Mouse (Mus musculus): ENCODE results near the gene Herc3.

GRCm38 (mm10) chr6:58937726-58938125, 106.5 kb downstream of the Herc3 start:
- TF ChIP-seq POLR2A (IDR thresholded peaks at IDR 0.05; ENCODE audit: control insufficient read depth in 1 of 2, insufficient read depth in 1 of 2, low read depth in 1 of 2, low read length in 2 of 2, poor library complexity in 1 of 2) (no peak), UBTF (IDR thresholded peaks at IDR 0.05; ENCODE audit: borderline replicate concordance, insufficient read depth, low read depth, low read length) (no peak), ETS1 (IDR thresholded peaks at IDR 0.05; ENCODE audit: low read depth, low read length) (no peak), CTCF (IDR thresholded peaks at IDR 0.05 in 2 of 3, conservative IDR thresholded peaks at IDR 0.05 in 1 of 3; ENCODE audit: control insufficient read depth in 1 of 3, insufficient read depth in 1 of 3, low read depth in 2 of 3, low read length in 3 of 3, poor library complexity in 1 of 3, severe bottlenecking in 1 of 3) (no peak), MAZ (IDR thresholded peaks at IDR 0.05; ENCODE audit: low read depth, low read length) (no peak), GATA1 (IDR thresholded peaks at IDR 0.05; ENCODE audit: low read depth, low read length) (no peak), SMC3 (IDR thresholded peaks at IDR 0.05; ENCODE audit: low read depth, low read length) (no peak), MYC (IDR thresholded peaks at IDR 0.05; ENCODE audit: low read depth, low read length) (no peak), HCFC1 (IDR thresholded peaks at IDR 0.05; ENCODE audit: low read depth, low read length) (no peak)

All from MEL (cell line).